Mouse (Mus musculus) mouse trophoblast stem cell (cell line): ENCODE results near the gene Rnf38.

Experiments used
- in situ Hi-C, 2 experiments: fragments of 300-500 bp; cut with MseI, MboI; formaldehyde crosslinking; loops; 2 replicates in 1 of 2; 3 replicates in 1 of 2; pipeline ENCODE4 v1.15.1; 2025

Gene Rnf38

GRCm38 (mm10) chr4:44233713-44234003, at the start of gene Rnf38:
TSS of gene Rnf38 (minus strand) at chr4:44233789.
- in situ Hi-C loops: no loop called here

- in situ Hi-C loops: loop anchor here in 1 of 2 experiments (10.0 kb wide), 1 partner anchor 107 kb away; no protein-coding TSS in a partner anchor
These were observed 48.1 kb upstream of the Rnf38 start for GRCm38 (mm10) chr4:44281597-44282265.

DNA sequence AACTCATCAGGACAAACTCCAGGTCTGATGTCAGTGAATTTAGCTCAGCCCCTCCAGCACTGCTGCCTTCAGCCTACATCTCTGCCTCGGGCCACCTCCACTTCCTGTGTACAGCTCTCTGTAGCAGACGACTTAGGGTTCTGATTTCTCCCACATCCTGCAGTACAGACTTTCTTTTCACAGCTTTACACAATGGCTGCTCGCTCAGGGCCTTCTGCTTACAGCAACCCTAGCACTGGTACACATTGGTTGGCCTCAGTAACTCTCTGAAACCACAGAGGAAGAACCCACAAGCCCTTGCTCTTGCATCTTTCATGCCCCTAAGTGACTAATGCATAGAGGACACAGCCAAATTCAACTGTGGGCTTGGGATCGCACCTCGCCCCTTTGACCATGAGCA, 37.5 kb upstream of the Rnf38 start:
- in situ Hi-C loops: no loop called here

- in situ Hi-C loops: no loop called here
These were observed 35.8 kb upstream of the Rnf38 start for GRCm38 (mm10) chr4:44269376-44269817.

DNA sequence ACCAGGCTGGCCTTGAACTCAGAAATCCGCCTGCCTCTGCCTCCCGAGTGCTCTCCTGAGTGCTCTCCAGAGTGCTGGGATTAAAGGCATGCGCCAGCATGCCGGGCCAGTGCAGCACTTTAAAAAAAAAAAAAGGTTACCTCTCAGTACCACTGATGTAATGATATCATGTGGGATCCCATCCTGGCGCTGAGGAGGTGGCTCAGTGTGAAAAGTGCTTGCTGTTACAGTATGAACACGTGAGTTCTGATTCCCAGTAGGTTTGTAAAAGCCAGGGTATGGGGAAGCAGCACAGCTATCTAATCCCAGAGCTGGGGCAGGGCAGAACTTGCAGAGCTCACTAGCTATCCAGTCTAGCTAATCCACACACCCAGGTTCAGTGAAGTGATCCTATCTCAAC, 33.8 kb upstream of the Rnf38 start:
- in situ Hi-C loops: no loop called here

GRCm38 (mm10) chr4:44265500-44265899, 31.9 kb upstream of the Rnf38 start:
- in situ Hi-C loops: no loop called here

GRCm38 (mm10) chr4:44260244-44260643, 26.7 kb upstream of the Rnf38 start:
- in situ Hi-C loops: no loop called here

- in situ Hi-C loops: no loop called here
These were observed 25.5 kb upstream of the Rnf38 start for GRCm38 (mm10) chr4:44259126-44259525.

DNA sequence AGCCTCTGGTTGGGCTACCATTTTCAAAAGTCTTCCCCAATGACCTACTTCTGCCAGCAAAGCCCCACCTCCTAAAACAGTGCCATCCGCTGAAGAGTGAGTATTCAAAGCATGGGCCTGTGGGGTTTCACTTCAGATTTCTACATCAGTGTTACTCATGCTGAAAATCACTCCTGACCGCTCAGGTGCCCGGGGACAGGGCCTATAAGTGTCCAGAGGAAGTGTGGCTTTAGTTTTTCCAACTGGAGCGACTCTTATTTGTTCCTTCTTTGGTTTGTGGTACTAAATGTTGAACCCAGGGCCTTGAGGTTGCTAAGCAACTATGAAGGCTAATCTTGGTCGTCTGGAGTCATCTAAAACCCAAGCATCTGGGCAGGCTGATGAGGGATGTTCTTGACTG, 21.0 kb upstream of the Rnf38 start:
- in situ Hi-C loops: no loop called here

DNA sequence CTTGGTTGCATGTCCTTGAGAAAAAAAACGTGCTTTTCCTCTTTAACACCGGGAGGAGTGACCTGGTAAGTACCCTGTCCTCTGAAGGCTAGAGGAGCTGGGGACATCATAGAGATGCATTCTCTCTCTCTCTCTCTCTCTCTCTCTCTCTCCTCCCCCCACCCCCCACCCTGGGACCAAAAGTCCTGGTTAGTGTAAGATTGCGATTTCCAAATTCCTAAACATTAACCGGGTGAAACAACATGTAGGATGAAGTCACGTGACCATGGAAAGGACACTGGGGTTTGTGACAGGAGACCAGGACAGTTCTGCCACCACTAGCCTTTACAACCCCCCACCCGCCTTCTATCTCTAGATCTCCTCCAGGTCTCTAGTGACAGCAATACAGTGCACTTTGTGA, 19.6 kb upstream of the Rnf38 start:
- in situ Hi-C loops: no loop called here

DNA sequence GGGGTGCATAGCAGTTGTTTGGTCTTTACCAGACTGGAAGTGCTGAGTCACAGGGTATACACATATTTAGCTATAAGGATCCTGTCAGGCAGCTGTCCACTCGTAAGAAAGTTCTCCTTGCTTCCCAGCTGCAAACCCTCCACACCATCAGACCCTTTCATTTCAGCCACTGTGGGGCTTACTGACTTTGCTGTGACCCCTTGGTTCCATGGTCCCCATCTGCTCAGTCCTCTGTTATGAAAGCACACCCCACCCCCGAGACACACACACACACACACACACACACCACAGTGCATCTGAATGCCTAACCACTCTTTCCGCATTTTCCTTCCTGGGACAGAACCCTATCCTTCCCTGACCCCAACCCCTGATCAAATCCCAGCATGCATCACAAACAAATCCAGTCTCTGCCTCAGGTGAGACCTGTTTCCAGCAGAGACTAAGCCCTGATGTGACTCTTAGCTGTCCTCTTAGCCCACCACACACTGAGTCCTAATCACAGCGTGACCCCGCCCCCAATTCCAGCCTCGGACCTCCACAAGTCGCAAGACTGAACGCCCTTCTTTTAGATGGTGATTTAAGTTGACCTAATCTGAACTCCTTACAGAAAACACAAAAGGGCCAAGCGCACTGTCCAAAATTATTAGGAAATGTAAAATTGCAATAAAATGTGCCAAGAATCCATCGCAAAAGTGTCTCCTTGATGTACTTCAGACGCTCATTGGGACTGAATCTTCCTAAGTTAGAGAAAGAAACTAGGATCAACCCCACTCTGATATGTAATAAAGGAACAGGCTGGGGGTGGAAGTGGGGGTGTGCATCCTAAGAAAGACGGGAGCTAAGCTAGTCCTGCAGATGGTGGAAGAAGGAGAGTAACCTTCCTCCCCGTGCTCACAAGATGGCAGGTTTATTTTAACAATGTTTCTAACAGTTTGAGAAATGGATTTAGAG, 18.7 kb upstream of the Rnf38 start:
- in situ Hi-C loops: no loop called here

DNA sequence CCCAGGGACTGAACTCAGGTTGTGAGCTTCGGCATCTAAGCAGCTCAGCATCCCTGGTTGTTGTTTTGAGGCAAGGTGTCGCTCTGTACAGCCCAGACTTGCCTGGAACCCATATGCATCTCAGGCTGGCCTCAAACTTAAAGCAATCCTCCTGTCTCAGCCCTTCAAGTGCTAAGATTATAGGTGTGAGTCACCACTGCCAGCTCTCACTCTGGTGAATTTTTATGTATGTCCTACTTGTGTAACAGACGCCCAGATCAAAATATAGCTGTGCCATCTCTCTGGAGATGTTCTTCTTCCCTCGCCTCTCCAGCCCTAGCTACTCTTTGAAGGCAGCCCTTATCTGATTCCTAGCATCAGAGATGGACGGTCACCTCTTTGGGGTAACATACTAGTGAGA, 17.9 kb upstream of the Rnf38 start:
- in situ Hi-C loops: no loop called here

- in situ Hi-C loops: no loop called here
These were observed 16.1 kb upstream of the Rnf38 start for GRCm38 (mm10) chr4:44249705-44250104.

- in situ Hi-C loops: no loop called here
These were observed 13.7 kb upstream of the Rnf38 start for GRCm38 (mm10) chr4:44247051-44247939.

DNA sequence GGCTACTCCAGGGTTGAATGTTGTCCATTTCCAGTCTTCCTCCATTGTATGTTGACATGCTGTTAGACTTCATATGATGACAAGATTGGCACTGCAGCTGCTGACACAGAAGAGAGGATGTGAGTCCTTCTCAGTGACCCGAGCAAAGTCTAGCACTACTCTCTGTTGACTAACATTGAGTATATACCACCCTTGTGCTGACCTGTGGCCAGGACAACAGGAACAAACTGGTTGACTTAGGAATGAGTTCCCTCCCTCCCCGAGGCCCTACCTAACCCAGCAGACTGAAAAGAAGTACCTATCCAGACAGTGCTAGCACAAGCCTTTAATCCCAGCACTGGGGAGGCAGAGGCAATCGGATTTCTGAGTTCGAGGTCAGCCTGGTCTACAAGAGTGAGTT, 12.7 kb upstream of the Rnf38 start:
- in situ Hi-C loops: no loop called here

DNA sequence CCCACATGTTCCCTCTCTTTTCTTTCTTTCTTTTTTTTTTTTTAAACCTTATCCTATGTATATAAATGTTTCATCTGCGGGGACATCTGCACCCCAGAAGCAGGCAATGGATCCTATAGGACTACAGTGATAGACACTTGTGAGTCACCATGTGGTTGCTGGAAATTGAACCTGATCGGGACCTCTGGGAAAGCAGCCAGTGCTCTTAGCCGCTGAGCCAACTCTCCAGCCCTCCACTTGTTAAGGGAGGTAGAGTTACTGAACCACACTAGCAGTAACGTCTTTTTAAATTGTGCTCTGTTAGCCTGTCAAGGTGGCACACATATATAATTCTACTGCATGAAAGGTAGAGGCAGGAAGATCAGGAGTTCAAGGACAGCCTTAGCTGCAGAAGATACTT, 8.0 kb upstream of the Rnf38 start:
- in situ Hi-C loops: no loop called here

GRCm38 (mm10) chr4:44235946-44236345, 2.4 kb upstream of the Rnf38 start:
- in situ Hi-C loops: no loop called here

- in situ Hi-C loops: no loop called here
These were observed 646 bp upstream of the Rnf38 start for GRCm38 (mm10) chr4:44234004-44234866.

GRCm38 (mm10) chr4:44232771-44233712, 547 bp downstream of the Rnf38 start:
- in situ Hi-C loops: no loop called here

- in situ Hi-C loops: no loop called here
These were observed 8.5 kb downstream of the Rnf38 start for GRCm38 (mm10) chr4:44225128-44225527.
